Mouse (Mus musculus) kidney, embryonic 14.5 days (tissue): ENCODE measurements at regions not wholly inside any gene's neighbourhood (a gene's known extent, or its start where the extent isn't known, plus 50 kb on each side); places are given as distances from the start of the nearest gene placed in this dataset.

ENCODE experiments used
- ATAC-seq: fragments of 200-750 bp; cut with Nextera tagmentation; 2 replicates; pipeline ENCODE4 v1.8.0; 2017; ENCODE audit warnings: moderate number of reproducible peaks, mild to moderate bottlenecking, moderate TSS enrichment, moderate library complexity; ENCODE audit not compliant: low FRiP score, low TSS enrichment
- H3K27ac ChIP-seq: fragments of 300-500 bp; sonication (generic); 2 replicates; pipeline ENCODE4 v1.5.1; 2014; ENCODE audit warnings: low read depth, mild to moderate bottlenecking, low read length, moderate library complexity, mixed read lengths
- H3K27me3 ChIP-seq: fragments of 300-500 bp; sonication (generic); 2 replicates; pipeline ENCODE4 v1.6.1; 2014; ENCODE audit warnings: mild to moderate bottlenecking, low read length; ENCODE audit not compliant: control insufficient read depth, insufficient read depth
- H3K36me3 ChIP-seq: fragments of 300-500 bp; sonication (generic); 2 replicates; pipeline ENCODE4 v1.6.1; 2014; ENCODE audit warnings: low read length, mixed read lengths; ENCODE audit not compliant: control insufficient read depth, insufficient read depth
- H3K4me1 ChIP-seq: fragments of 300-500 bp; sonication (generic); 2 replicates; pipeline ENCODE4 v1.6.1; 2014; ENCODE audit warnings: low read length, mixed read lengths; ENCODE audit not compliant: control insufficient read depth, insufficient read depth
- H3K4me2 ChIP-seq: fragments of 300-500 bp; sonication (generic); replicated peaks from 2 replicates; pipeline ENCODE4 v1.6.1; 2014; ENCODE audit warnings: low read depth, mild to moderate bottlenecking, low read length
- H3K4me3 ChIP-seq: fragments of 300-500 bp; sonication (generic); 2 replicates; pipeline ENCODE4 v1.5.1; 2014; ENCODE audit warnings: mild to moderate bottlenecking, low read length
- H3K9ac ChIP-seq: fragments of 300-500 bp; sonication (generic); 2 replicates; pipeline ENCODE4 v1.6.1; 2014; ENCODE audit warnings: low read depth, mild to moderate bottlenecking, low read length, moderate library complexity
- H3K9me3 ChIP-seq: fragments of 300-500 bp; sonication (generic); 2 replicates; pipeline ENCODE4 v1.6.1; 2016; ENCODE audit warnings: low read length; ENCODE audit not compliant: control insufficient read depth
- WGBS: fragments of 180-500 bp; shearing (Covaris S2); extraction: QIAGEN DNeasy Blood & Tissue Kit; methylation state at CpG from one replicate; pipeline ENCODE4 v1.1.7; 2014; 5-methylcytosine and 5-hydroxymethylcytosine counted together

DNA sequence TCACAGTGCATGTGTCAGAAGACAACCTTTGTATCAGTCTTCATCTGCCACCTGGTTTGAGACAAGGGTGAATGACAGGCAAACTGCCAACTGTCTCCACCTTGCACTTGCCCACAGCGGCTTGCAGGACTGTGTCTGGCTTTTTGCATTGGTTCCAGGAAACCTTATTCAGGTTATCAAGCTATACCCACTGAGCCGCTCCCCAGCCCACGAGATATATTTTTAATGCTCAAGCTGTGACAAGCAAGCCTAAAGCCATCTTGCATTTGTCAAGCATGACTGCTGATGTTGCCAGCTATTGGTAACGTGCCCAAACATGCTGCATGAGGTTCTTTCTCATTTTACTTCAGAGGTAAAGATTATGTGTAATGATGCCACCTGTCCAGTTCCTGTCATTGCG, 437.6 kb upstream of the Tbl1xr1 start:
- Histone ChIP-seq H3K9ac (no peak overlapping the region), H3K27ac (no peak overlapping the region), H3K4me1 (no peaks in the 10 kb centered on the region), H3K4me2 (no peak overlapping the region), H3K27me3 (no peaks in the 10 kb centered on the region), H3K9me3 (no peaks in the 10 kb centered on the region), H3K36me3 (no peaks in the 10 kb centered on the region), H3K4me3 (no peak overlapping the region)
- ATAC-seq = no peak
- 82% methylated on average over 5 of the region's 5 CpGs for WGBS

DNA sequence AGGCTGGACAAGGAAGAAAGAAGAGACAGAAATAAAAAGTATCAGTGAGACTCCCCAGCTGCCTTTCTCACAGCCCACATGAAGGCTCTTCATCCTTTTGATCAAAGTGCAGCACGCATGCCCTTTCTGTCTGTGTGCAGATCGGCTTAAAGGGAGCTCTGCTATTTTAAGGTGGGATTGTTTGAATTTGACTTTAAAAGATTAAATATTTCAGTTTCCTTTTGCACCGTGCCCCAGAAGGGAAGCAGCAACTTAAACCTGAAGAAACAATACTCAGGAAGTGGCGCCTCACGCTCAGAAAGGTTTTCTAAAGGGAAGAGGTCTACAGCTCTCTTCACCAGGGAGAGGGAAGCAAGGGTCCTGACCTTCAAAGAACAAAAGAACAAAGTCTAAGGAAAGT, 436.9 kb upstream of the Tbl1xr1 start:
- Histone ChIP-seq H3K9me3 (no peaks in the 10 kb centered on the region), H3K4me2 (no peak overlapping the region), H3K9ac (no peak overlapping the region), H3K27me3 (no peaks in the 10 kb centered on the region), H3K27ac (no peak overlapping the region), H3K4me3 (no peak overlapping the region), H3K4me1 (no peaks in the 10 kb centered on the region), H3K36me3 (no peaks in the 10 kb centered on the region)
- WGBS = 53% methylated on average over 5 of the region's 5 CpGs
- no peak for ATAC-seq

DNA sequence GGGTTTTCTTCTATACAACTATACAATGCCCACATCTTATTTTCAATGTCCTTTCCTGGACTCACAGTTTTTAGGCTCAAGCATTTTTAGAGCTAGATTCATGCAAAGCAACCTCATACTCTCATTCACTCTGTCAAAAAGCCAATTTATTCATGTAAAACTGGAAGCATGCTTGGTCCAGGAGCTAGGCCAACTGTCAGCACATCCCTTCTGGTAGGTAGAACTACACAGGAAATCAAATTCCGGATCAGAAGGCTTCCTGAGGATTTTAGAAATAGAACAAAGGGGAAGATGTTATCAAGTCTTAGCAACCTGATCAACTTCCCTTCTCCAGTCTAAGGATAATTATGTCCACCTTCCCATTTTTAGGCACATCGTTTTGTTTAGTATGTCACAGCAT, 432.4 kb upstream of the Tbl1xr1 start:
- Histone ChIP-seq H3K9me3 (no peaks in the 10 kb centered on the region), H3K27me3 (no peaks in the 10 kb centered on the region), H3K36me3 (no peaks in the 10 kb centered on the region), H3K4me2 (no peak overlapping the region), H3K9ac (no peak overlapping the region), H3K27ac (no peak overlapping the region), H3K4me1 (no peaks in the 10 kb centered on the region), H3K4me3 (no peak overlapping the region)
- no peak for ATAC-seq
- 57% methylated on average over 2 of the region's 2 CpGs for WGBS

DNA sequence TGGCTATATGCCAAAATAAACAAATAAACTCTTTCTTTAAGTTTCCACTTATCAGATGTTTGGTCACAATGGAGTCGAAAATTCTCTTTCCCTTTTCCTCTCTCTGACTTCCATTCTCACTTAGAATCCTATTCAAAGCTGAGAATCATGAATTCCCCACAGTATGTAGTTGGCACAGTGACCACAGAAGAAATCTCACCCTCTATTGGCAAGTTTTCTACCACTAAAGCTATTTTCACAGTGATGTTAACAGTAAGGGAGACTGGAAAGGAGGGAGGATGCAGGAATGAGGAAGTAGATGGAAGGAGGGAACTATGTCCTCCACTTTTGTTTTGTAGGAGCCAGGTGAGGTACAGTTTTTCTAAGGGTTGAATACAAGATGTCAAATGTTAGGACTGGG, 431.2 kb upstream of the Tbl1xr1 start:
- Histone ChIP-seq H3K4me1 (no peaks in the 10 kb centered on the region), H3K9me3 (no peaks in the 10 kb centered on the region), H3K4me3 (no peak overlapping the region), H3K27me3 (no peaks in the 10 kb centered on the region), H3K4me2 (no peak overlapping the region), H3K27ac (no peak overlapping the region), H3K36me3 (no peaks in the 10 kb centered on the region), H3K9ac (no peak overlapping the region)
- ATAC-seq = no peak
- WGBS = 53% methylated on average over 1 of the region's 1 CpGs

DNA sequence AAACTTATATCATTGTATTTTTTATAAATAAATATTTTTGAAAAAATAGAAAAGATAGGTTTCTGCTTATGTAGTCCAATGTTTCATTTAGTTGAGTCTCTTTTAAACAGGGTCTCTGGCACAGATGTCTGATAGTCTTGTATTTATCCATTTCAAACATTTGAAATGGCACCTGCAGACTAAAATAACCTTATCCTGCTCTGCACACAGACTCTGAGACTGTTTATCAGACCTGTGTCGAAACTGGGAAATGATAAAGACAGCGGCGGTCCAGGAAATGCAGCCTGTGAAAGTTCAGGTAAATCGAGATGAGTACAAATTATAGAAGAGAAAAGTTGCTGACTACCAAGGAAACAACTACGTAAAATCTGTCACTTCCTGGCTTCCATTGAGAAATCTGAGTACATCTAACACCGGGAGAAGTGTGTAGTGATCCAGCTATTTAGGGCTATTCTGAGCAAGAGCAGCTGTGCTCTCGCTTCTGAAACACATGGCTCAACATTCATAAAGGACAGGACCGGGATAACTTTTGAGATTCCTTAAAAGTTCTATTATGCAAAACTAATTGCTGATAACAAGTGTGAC, 426.5 kb upstream of the Tbl1xr1 start:
- Histone ChIP-seq H3K9me3 (no peaks in the 10 kb centered on the region), H3K9ac (no peak overlapping the region), H3K4me1 (no peaks in the 10 kb centered on the region), H3K4me2 (no peak overlapping the region), H3K27ac (no peak overlapping the region), H3K4me3 (no peak overlapping the region), H3K27me3 (no peaks in the 10 kb centered on the region), H3K36me3 (no peaks in the 10 kb centered on the region)
- WGBS = 65% methylated on average over 8 of the region's 8 CpGs
- ATAC-seq = no peak

DNA sequence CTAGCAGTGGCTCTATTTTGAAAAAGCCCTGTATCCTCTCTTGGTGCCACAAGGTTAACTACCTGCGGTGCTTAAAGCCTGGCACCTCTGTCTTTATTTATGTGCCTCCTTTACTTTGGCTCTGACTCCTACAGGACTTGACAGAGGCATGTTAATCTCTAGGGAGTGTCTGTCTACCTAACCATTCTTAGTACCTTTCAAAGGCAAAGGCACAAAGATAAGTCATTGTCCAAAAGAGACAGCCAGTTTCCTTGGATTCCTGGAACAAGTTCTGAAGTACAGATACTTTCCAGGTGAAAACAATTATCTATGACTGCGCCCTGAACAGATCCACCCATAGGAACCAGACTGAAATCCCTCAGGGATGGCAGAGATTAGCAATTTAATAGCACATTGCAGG, 421.2 kb upstream of the Tbl1xr1 start:
- H3K9me3 ChIP-seq = peaks cover 5% of the 10 kb centered on the region
- no peak for ATAC-seq
- no peaks in the 10 kb centered on the region for H3K27me3 ChIP-seq
- H3K4me2 ChIP-seq = no peak overlapping the region
- H3K9ac ChIP-seq = no peak overlapping the region
- no peaks in the 10 kb centered on the region for H3K36me3 ChIP-seq
- H3K4me3 ChIP-seq = no peak overlapping the region
- no peaks in the 10 kb centered on the region for H3K4me1 ChIP-seq
- no peak overlapping the region for H3K27ac ChIP-seq
- WGBS = 75% methylated on average over 2 of the region's 2 CpGs

DNA sequence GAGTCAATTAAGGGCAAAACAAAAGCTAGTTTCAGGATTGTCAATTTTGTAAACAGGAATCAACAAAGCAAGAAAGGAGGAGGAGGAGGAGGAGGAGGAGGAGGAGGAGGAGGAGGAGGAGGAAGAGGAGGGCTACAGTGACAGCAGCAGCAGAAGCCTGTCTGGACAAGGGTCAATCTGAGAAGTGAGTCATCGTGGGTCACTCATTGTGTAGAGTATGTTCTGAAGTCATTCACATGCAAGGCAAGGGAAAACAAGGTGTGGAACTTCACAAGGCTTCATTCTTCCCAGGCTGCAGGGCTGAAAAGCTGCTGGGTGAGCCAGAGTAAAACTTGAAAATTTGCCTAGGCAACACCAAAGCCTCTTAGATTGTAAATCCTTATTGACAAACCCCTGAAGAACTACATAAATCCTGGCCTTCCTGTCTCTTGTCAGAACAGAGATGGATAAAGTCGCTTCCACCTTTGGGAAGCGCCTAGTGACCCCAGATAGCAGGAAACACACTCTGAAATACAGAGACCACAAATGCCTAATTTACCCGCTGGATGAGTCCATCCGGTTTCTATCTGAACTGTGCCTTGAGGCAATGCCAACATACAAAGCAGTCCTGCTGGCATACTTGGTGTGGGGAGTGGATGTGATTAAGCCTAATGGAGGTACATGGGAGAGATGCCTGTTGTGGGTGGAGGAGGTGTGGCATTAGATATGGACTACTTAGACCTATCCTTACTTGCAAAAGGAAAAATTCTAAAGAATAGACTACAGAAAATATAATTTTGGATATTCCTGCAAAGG, 408.9 kb upstream of the Tbl1xr1 start:
- WGBS = 61% methylated on average over 5 of the region's 5 CpGs
- no peak overlapping the region for H3K9ac ChIP-seq
- no peaks in the 10 kb centered on the region for H3K27me3 ChIP-seq
- H3K4me3 ChIP-seq = no peak overlapping the region
- no peak overlapping the region for H3K4me2 ChIP-seq
- H3K36me3 ChIP-seq = no peaks in the 10 kb centered on the region
- H3K9me3 ChIP-seq = no peaks in the 10 kb centered on the region
- no peak overlapping the region for H3K27ac ChIP-seq
- ATAC-seq = no peak
- H3K4me1 ChIP-seq = no peaks in the 10 kb centered on the region

DNA sequence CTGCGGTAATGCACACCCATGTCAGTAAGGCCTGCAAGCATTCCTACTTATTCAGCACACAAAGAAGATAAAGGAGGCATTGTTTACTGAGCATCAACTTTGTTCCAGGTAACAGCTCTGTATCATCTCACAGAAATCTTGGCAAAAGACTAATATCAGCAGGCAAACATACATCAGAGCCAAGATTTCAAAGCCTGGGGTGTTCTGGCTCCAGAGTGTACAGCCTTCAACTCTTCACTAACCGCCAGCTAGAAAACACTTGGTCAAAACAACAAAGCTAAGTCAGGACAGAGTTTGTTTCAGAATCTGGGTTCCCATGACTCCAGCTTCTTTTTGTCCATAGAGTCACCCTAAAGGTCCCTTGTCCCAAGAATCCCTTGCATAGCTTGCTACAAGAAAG, 404.6 kb upstream of the Tbl1xr1 start:
- H3K4me1 ChIP-seq = no peaks in the 10 kb centered on the region
- 91% methylated on average over 2 of the region's 2 CpGs for WGBS
- ATAC-seq = no peak

DNA sequence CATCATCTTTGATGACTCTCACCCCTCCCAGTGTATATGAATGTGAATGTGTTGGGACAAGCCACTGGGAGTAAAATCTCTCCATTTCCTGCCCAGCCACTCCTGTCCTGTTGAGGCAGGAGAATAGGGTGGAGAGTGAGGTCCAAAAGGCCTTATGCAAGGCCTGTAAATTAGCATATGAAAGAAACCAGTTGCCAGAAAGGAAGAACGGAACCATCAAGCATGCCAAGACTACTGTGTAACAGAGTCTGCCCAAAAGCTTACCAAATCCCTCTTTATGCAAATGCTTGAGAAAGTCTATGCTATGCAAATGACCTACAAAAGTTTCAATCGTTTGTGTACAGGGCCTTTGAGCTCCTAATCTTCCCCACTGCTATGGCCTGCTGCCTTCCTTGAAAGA, 404.0 kb upstream of the Tbl1xr1 start:
- Histone ChIP-seq H3K27ac (no peak overlapping the region), H3K4me1 (no peaks in the 10 kb centered on the region), H3K4me2 (no peak overlapping the region), H3K9me3 (no peaks in the 10 kb centered on the region), H3K27me3 (no peaks in the 10 kb centered on the region), H3K9ac (no peak overlapping the region), H3K36me3 (no peaks in the 10 kb centered on the region), H3K4me3 (no peak overlapping the region)
- WGBS = 79% methylated on average over 2 of the region's 2 CpGs
- ATAC-seq = no peak

More for the DNA sequence above, 404.6 kb upstream of the Tbl1xr1 start:
- no peak overlapping the region for H3K27ac ChIP-seq
- no peak overlapping the region for H3K4me2 ChIP-seq
- no peak overlapping the region for H3K4me3 ChIP-seq
- no peaks in the 10 kb centered on the region for H3K36me3 ChIP-seq
- H3K9me3 ChIP-seq = no peaks in the 10 kb centered on the region
- no peak overlapping the region for H3K9ac ChIP-seq
- no peaks in the 10 kb centered on the region for H3K27me3 ChIP-seq
